Mouse (Mus musculus) heart, embryonic 12.5 days (tissue): ENCODE results near the gene Aifm3. TPM values are rescaled to one million over a fixed set of nuclear protein-coding genes. Genes with fewer than 3 reads are reported as not detected.
"Not testable (repeated sequence)": the region's sequence is repeated elsewhere in the genome, so short reads cannot be mapped to it uniquely, and the experiment has no call there.

Experiments
- ATAC-seq: fragments of 200-750 bp; cut with Nextera tagmentation; 2 replicates; pipeline ENCODE4 v1.8.0; 2017; ENCODE audit warnings: moderate TSS enrichment, moderate library complexity; ENCODE audit not compliant: insufficient number of reproducible peaks, low FRiP score
- H3K27ac ChIP-seq: fragments of 300-500 bp; sonication (generic); 2 replicates; pipeline ENCODE4 v1.5.1; 2016; ENCODE audit warnings: mild to moderate bottlenecking, moderate library complexity; ENCODE audit not compliant: poor library complexity, severe bottlenecking
- H3K27me3 ChIP-seq: fragments of 300-500 bp; sonication (generic); replicated peaks from 2 replicates; pipeline ENCODE4 v1.6.1; 2016; ENCODE audit warnings: mild to moderate bottlenecking, moderate library complexity
- H3K36me3 ChIP-seq: fragments of 300-500 bp; sonication (generic); 2 replicates; pipeline ENCODE4 v1.6.1; 2016; ENCODE audit warnings: mild to moderate bottlenecking, moderate library complexity
- H3K4me1 ChIP-seq: fragments of 300-500 bp; sonication (generic); replicated peaks from 2 replicates; pipeline ENCODE4 v1.6.1; 2016; ENCODE audit warnings: mild to moderate bottlenecking
- H3K4me2 ChIP-seq: fragments of 300-500 bp; sonication (generic); 2 replicates; pipeline ENCODE4 v1.6.1; 2016; ENCODE audit warnings: mild to moderate bottlenecking, moderate library complexity
- H3K4me3 ChIP-seq: fragments of 300-500 bp; sonication (generic); 2 replicates; pipeline ENCODE4 v1.5.1; 2016; ENCODE audit warnings: mild to moderate bottlenecking
- H3K9ac ChIP-seq: fragments of 300-500 bp; sonication (generic); 2 replicates; pipeline ENCODE4 v1.6.1; 2016; ENCODE audit warnings: mild to moderate bottlenecking, moderate library complexity
- H3K9me3 ChIP-seq: fragments of 300-500 bp; sonication (generic); replicated peaks from 2 replicates; pipeline ENCODE4 v1.6.1; 2016; ENCODE audit warnings: mild to moderate bottlenecking, moderate library complexity
- WGBS: fragments of 180-500 bp; shearing (Covaris S2); methylation state at CpG from one replicate; pipeline ENCODE4 v1.1.7; 2016; 5-methylcytosine and 5-hydroxymethylcytosine counted together
- polyA plus RNA-seq: library from polyadenylated mRNA; unstranded; fragments of >200 nt; fragmentation: Nextera tagmentation; extraction: Ambion mirVana; gene quantifications from 2 replicates; pipeline ENCODE4 v1.2.1, GENCODE M21; 2016

Aifm3 gene
- polyA plus RNA-seq, 1 experiment from 2014 or later: 0.82 TPM

GRCm38 (mm10) chr16:17527606-17528005 is 38.2 kb downstream of the Aifm3 start:
- Histone ChIP-seq H3K27ac (no peak overlapping the region), H3K9me3 (no peaks in the 10 kb centered on the region), H3K36me3 (peaks cover 60% of the 10 kb centered on the region), H3K4me2 (no peak overlapping the region), H3K9ac (no peak overlapping the region), H3K4me3 (no peak overlapping the region), H3K27me3 (no peaks in the 10 kb centered on the region), H3K4me1 (peaks cover 16% of the 10 kb centered on the region)
- no peak for ATAC-seq

GRCm38 (mm10) chr16:17528276-17528675 is 38.9 kb downstream of the Aifm3 start:
- Histone ChIP-seq H3K4me1 (peaks cover 16% of the 10 kb centered on the region), H3K4me2 (no peak overlapping the region), H3K27ac (no peak overlapping the region), H3K4me3 (no peak overlapping the region), H3K36me3 (peaks cover 53% of the 10 kb centered on the region), H3K9me3 (no peaks in the 10 kb centered on the region), H3K27me3 (no peaks in the 10 kb centered on the region), H3K9ac (no peak overlapping the region)
- no peak for ATAC-seq
- WGBS: 88% methylated on average over 13 of the region's 13 CpGs

DNA sequence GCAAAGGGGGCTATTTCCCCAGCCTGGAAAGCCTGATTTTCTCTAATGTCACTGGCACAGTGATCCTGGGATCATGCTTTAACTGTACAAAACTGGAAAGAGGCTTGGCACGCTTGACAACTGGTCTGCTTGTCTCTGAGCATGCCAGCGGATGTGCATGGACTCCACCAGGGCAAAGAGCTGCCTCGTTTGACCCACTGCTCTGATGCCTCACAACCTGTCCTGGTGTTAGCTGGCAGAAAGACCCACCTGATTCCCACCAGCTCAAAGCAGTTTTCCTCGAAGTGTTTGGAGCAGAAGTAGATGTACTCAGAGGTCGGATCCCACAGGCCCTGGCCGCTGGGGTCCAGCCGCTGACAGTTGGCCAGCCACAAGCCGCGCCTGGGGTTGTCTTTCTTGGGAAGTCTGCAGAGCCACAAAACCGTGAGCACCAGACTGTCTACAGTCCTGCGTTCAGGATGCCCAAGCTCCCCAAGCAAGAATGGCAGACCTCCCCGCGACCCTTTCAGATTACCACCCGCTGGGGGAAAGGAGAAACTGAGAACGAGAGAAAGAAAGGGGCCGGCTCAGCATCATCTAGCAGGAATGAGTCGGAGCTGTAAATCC is 40.7 kb downstream of the Aifm3 start:
- peaks cover 16% of the 10 kb centered on the region for H3K4me1 ChIP-seq
- H3K9me3 ChIP-seq: no peaks in the 10 kb centered on the region
- peak overlapping the region; percentile 85 for H3K9ac ChIP-seq
- H3K27me3 ChIP-seq: no peaks in the 10 kb centered on the region
- ATAC-seq: no peak
- peak overlapping the region; percentile 92 for H3K27ac ChIP-seq
- H3K4me3 ChIP-seq: peak overlapping the region; percentile 70
- WGBS: 16% methylated on average over 17 of the region's 17 CpGs
- H3K36me3 ChIP-seq: peaks cover 38% of the 10 kb centered on the region
- peak overlapping the region; percentile 90 for H3K4me2 ChIP-seq

GRCm38 (mm10) chr16:17530640-17531288 is 41.4 kb downstream of the Aifm3 start, which contains the start of gene Thap7:
Thap7 (minus strand) TSS chr16:17531136.
- Histone ChIP-seq H3K4me1 (peaks cover 16% of the 10 kb centered on the region), H3K4me3 (peak within 1 kb of the TSS; percentile 70), H3K27ac (peak within 1 kb of the TSS; percentile 92), H3K9ac (peak within 1 kb of the TSS; percentile 85), H3K27me3 (no peaks in the 10 kb centered on the region), H3K4me2 (peak within 1 kb of the TSS; percentile 90), H3K9me3 (no peaks in the 10 kb centered on the region), H3K36me3 (peaks cover 31% of the 10 kb centered on the region)
- WGBS: under 1% methylated on average over 67 of the region's 67 CpGs
- peak; percentile 96 for ATAC-seq

DNA sequence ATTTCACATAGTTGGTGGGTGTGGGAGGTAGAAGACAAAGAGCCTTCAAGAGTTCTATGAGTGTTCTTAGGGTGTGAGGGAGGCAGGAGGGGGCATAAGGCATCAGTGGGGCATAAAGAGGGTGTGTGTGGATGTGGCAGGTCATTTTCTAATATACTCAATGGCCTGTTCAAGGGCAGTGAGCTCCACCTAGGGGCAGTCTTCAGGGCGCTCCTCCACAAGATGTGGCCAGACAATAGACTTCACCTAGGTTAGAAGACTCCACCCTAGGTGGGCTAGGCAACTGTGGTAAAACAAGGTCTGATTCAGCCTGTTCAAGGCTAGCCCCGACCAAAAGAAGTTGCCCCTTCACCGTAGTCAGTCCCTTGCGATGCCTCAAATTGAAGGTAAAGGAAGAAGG is 42.9 kb downstream of the Aifm3 start:
- 0 out of 2 replicates have a peak, but pooled peaks cover 2% of the 10 kb centered on the region for H3K9me3 ChIP-seq
- no peak overlapping the region for H3K4me3 ChIP-seq
- peaks cover 16% of the 10 kb centered on the region for H3K36me3 ChIP-seq
- no peak for ATAC-seq
- H3K4me2 ChIP-seq: no peak overlapping the region
- H3K4me1 ChIP-seq: peaks cover 16% of the 10 kb centered on the region
- H3K9ac ChIP-seq: no peak overlapping the region
- WGBS: 40% methylated on average over 4 of the region's 4 CpGs
- H3K27ac ChIP-seq: no peak overlapping the region
- H3K27me3 ChIP-seq: no peaks in the 10 kb centered on the region

- WGBS: 59% methylated on average over 14 of the region's 14 CpGs
- peaks cover 16% of the 10 kb centered on the region for H3K4me1 ChIP-seq
- 0 out of 2 replicates have a peak, but pooled peaks cover 2% of the 10 kb centered on the region for H3K9me3 ChIP-seq
- H3K27ac ChIP-seq: no peak overlapping the region
- no peak overlapping the region for H3K9ac ChIP-seq
- H3K4me3 ChIP-seq: no peak overlapping the region
- no peaks in the 10 kb centered on the region for H3K27me3 ChIP-seq
- ATAC-seq: no peak
- no peak overlapping the region for H3K4me2 ChIP-seq
- peaks cover 11% of the 10 kb centered on the region for H3K36me3 ChIP-seq
These were observed 43.4 kb downstream of the Aifm3 start for GRCm38 (mm10) chr16:17532676-17533329.

DNA sequence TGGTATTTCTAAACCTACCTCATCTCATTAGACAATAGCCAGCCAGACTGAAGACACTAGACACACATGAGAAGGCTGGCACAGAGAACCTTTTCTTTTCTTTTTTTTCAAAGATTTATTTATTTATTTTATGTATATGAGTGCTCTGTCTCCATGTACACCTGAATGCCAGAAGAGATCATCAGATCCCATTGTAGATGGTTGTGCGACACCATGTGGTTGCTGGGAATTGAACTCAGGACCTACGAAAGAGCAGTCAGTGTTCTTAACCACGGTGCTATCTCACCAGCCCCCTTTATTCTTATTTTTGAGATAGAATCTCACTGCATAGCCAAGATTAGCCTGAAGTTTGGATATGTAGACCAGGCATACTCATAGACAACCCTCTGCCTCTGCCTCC is 47.2 kb downstream of the Aifm3 start:
- Histone ChIP-seq H3K36me3 (no peaks in the 10 kb centered on the region), H3K9ac (no peak overlapping the region), H3K4me1 (peaks cover 3% of the 10 kb centered on the region; the same call in 1 of the 2 replicates), H3K9me3 (0 out of 2 replicates have a peak, but pooled peaks cover 2% of the 10 kb centered on the region), H3K4me3 (no peak overlapping the region), H3K4me2 (no peak overlapping the region), H3K27ac (no peak overlapping the region), H3K27me3 (peaks cover 14% of the 10 kb centered on the region)
- 80% methylated on average over 3 of the region's 3 CpGs for WGBS
- ATAC-seq: no peak

DNA sequence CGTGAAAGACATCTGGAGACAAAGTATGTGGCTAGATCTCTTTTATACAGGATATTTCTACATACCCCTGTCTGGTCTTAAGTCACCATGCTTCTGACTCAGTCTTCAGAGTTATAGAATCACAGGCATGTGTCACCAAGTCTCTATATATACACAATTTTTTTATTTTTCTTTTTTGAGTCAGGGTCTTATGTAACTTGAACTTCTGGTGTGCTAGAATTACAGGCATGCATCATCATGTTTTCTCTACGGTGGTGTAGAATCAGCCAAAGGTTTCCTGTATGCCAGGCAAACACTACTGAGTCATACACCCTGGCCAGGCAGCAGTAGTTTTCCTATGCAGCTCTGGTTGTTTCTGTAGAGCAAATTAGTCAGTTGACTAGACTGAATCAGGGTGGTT is 53.2 kb downstream of the Aifm3 start:
- no peaks in the 10 kb centered on the region for H3K36me3 ChIP-seq
- H3K9me3 ChIP-seq: no peaks in the 10 kb centered on the region; the same call in 1 of the 2 replicates
- H3K4me2 ChIP-seq: no peak overlapping the region
- no peak overlapping the region for H3K4me3 ChIP-seq
- H3K27me3 ChIP-seq: peaks cover 14% of the 10 kb centered on the region
- no peak overlapping the region for H3K9ac ChIP-seq
- no peak for ATAC-seq
- no peak overlapping the region for H3K27ac ChIP-seq
- 56% methylated on average over 2 of the region's 2 CpGs for WGBS
- no peaks in the 10 kb centered on the region for H3K4me1 ChIP-seq

DNA sequence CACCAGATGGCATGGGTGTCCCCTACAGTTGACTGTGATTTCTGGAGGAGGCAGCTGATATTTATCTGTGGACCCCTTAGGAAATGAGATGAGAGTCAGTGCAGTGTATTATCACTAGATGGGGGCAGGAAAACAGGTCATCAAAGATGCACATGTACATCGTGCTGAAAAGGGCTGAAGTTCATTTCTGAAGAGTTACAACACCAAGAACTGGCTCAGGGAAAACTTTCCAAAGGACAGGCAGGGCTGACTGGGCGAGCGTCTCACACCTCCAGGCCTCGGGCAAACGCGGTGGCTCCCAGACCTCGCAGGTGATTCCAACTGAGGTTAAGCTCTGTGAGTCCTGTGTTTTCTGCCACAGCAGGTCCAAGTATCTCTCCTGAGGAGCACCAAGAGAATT is 63.4 kb downstream of the Aifm3 start:
- Histone ChIP-seq H3K4me1 (peaks cover 24% of the 10 kb centered on the region), H3K36me3 (no peaks in the 10 kb centered on the region), H3K27ac (no peak overlapping the region), H3K27me3 (no peaks in the 10 kb centered on the region), H3K4me3 (no peak overlapping the region), H3K4me2 (no peak overlapping the region), H3K9ac (no peak overlapping the region), H3K9me3 (no peaks in the 10 kb centered on the region)
- no peak for ATAC-seq
- WGBS: 65% methylated on average over 7 of the region's 7 CpGs

DNA sequence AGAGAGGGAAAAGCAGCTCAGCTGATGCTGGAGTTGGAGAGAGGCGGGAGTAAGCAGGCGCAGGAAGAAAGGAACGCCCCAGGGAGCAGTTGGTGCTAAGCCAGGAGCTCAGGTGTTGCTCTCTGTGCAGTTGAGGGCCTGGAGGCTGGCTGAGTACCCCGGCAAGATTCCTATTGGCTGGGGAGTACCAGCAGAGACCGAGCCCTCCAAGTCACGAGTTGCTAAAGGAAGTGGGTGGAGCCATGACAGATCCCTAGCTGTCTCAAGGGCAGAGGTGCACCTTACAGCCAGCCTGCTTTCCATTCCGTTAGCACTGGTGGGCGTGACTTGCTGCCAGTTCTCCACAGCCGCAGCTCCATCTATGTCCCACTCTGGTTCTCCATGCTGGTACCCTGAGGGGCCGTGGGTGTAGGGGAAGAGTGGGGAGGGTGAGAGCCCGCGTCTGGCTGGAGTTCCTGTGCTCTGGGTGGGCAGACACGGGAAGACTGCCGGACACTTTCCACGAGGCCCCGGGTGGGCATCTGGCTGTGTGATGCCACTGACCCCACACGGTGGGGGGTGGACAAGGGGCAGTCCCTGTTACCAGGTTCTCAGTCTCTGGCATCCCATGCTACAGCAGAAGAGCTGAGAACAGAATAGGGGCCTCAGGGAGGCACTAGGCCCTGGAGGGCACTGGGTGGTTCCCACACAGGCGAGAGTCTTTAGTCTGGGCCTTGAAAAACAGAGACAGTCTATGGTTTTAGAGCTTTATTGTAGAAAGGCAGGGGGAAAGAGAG is 64.7 kb downstream of the Aifm3 start:
- Histone ChIP-seq H3K4me1 (peaks cover 35% of the 10 kb centered on the region), H3K4me3 (peak overlapping the region; percentile 32), H3K36me3 (no peaks in the 10 kb centered on the region), H3K27ac (peak overlapping the region; percentile 92), H3K4me2 (peak overlapping the region; percentile 69), H3K9ac (peak overlapping the region; percentile 53; the same call in 1 of the 2 replicates), H3K9me3 (no peaks in the 10 kb centered on the region), H3K27me3 (no peaks in the 10 kb centered on the region)
- 6% methylated on average over 18 of the region's 18 CpGs for WGBS
- peak; percentile 89 for ATAC-seq

DNA sequence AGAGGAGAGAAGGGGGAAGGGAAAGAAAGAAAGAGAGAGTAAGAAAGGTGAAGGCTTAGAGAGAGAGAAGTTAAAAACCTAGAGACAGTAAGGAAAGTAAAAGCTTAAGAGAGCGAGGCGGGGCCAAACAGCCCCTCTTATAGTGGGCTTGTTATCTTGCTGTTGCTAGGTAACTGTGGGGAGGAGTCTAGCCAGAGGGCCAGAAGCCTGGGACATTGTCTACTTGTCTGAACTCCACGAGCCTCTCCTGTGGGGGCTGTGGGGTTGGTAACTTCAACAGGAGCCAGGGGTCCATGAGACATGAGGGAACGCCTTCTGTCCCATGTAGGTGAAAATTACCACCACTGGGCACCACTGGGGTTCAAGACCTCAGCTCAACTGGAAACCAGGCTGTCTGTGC is 65.3 kb downstream of the Aifm3 start:
- H3K9ac ChIP-seq: not testable (repeated sequence)
- WGBS: 8% methylated on average over 4 of the region's 4 CpGs

More for the DNA sequence above, 65.3 kb downstream of the Aifm3 start:
- peak overlapping the region; percentile 92 for H3K27ac ChIP-seq
- ATAC-seq: peak; percentile 73
- H3K36me3 ChIP-seq, H3K9me3 ChIP-seq, H3K27me3 ChIP-seq: not testable (repeated sequence)
- peak overlapping the region; percentile 32; the same call in 1 of the 2 replicates for H3K4me3 ChIP-seq
- H3K4me1 ChIP-seq: peaks cover 41% of the 10 kb centered on the region
- H3K4me2 ChIP-seq: peak overlapping the region; percentile 69
